Mouse (Mus musculus) right cerebral cortex, adult 18-20 months (tissue): ENCODE measurements at regions not wholly inside any gene's neighbourhood (a gene's known extent, or its start where the extent isn't known, plus 50 kb on each side); places are given as distances from the start of the nearest gene placed in this dataset.
A peak's percentile ranks its signal among the peaks of the same experiment; 100 is the strongest.

Experiments
- DNase-seq: peaks from one replicate; pipeline ENCODE4 v3.0.0; 2022; ENCODE audit warnings: mixed read lengths

- no peak for DNase-seq
Observed at GRCm38 (mm10) chr8:92209081-92209480, 148.3 kb upstream of the Irx5 start.

- DNase-seq, result no peak
Observed at GRCm38 (mm10) chr8:92195635-92196034, 161.8 kb upstream of the Irx5 start.

- DNase-seq, result no peak
Observed at GRCm38 (mm10) chr8:92194065-92194464, 163.4 kb upstream of the Irx5 start.

GRCm38 (mm10) chr8:92190261-92191025, 167.0 kb upstream of the Irx5 start:
- peak; percentile 12 for DNase-seq

- DNase-seq, result no peak
Observed at GRCm38 (mm10) chr8:92183331-92183730, 174.1 kb upstream of the Irx5 start.

- no peak for DNase-seq
Observed at GRCm38 (mm10) chr8:92180651-92181050, 176.8 kb upstream of the Irx5 start.

GRCm38 (mm10) chr8:92179327-92179726, 178.1 kb upstream of the Irx5 start:
- no peak for DNase-seq

- DNase-seq, result no peak
Observed at GRCm38 (mm10) chr8:92176101-92176500, 181.3 kb upstream of the Irx5 start.

GRCm38 (mm10) chr8:92174106-92174505, 183.3 kb upstream of the Irx5 start:
- no peak for DNase-seq

- no peak for DNase-seq
Observed at GRCm38 (mm10) chr8:92171578-92171977, 185.8 kb upstream of the Irx5 start.

- DNase-seq, result no peak
Observed at GRCm38 (mm10) chr8:92167340-92167783, 190.1 kb upstream of the Irx5 start.

GRCm38 (mm10) chr8:92165306-92165705, 192.1 kb upstream of the Irx5 start:
- no peak for DNase-seq

- peak; percentile 11 for DNase-seq
Observed at GRCm38 (mm10) chr8:92164496-92164895, 192.9 kb upstream of the Irx5 start.

- no peak for DNase-seq
Observed at GRCm38 (mm10) chr8:92161002-92161401, 196.4 kb upstream of the Irx5 start.

- no peak for DNase-seq
Observed at GRCm38 (mm10) chr8:92158219-92158618, 199.2 kb upstream of the Irx5 start.

GRCm38 (mm10) chr8:92152478-92152877, 204.9 kb upstream of the Irx5 start:
- no peak for DNase-seq

GRCm38 (mm10) chr8:92147672-92148071, 209.8 kb upstream of the Irx5 start:
- DNase-seq, result no peak

- DNase-seq, result no peak
Observed at GRCm38 (mm10) chr8:92137091-92137882, 220.1 kb upstream of the Irx5 start.

- DNase-seq, result no peak
Observed at GRCm38 (mm10) chr8:92136413-92136812, 221.0 kb upstream of the Irx5 start.

GRCm38 (mm10) chr8:92134434-92134833, 223.0 kb upstream of the Irx5 start:
- DNase-seq, result no peak

- DNase-seq, result peak; percentile 43
Observed at GRCm38 (mm10) chr8:92133484-92134406, 223.7 kb upstream of the Irx5 start.

- DNase-seq, result no peak
Observed at GRCm38 (mm10) chr8:92132949-92133348, 224.5 kb upstream of the Irx5 start.

- DNase-seq, result no peak
Observed at GRCm38 (mm10) chr8:92132526-92132925, 224.9 kb upstream of the Irx5 start.
